Mouse (Mus musculus) neural tube, embryonic 13.5 days (tissue): Measurements from ENCODE around the gene Asxl1. TPM values are rescaled to one million over a fixed set of nuclear protein-coding genes. Genes with fewer than 3 reads are reported as not detected.

Source experiments
- ATAC-seq: fragments of 200-750 bp; cut with Nextera tagmentation; 2 replicates; pipeline ENCODE4 v1.8.0; 2017; ENCODE audit warnings: low read depth, mild to moderate bottlenecking, moderate TSS enrichment, moderate library complexity
- H3K27ac ChIP-seq: fragments of 300-500 bp; sonication (generic); replicated peaks from 2 replicates; pipeline ENCODE4 v1.5.1; 2015; ENCODE audit warnings: moderate library complexity, mild to moderate bottlenecking, inconsistent platforms
- H3K27me3 ChIP-seq: fragments of 300-500 bp; sonication (generic); 2 replicates; pipeline ENCODE4 v1.6.1; 2015; ENCODE audit warnings: mild to moderate bottlenecking, inconsistent platforms
- H3K36me3 ChIP-seq: fragments of 300-500 bp; sonication (generic); 2 replicates; pipeline ENCODE4 v1.6.1; 2015; ENCODE audit warnings: mild to moderate bottlenecking, inconsistent platforms
- H3K4me1 ChIP-seq: fragments of 300-500 bp; sonication (generic); replicated peaks from 2 replicates; pipeline ENCODE4 v1.6.1; 2015; ENCODE audit warnings: inconsistent platforms
- H3K4me2 ChIP-seq: fragments of 300-500 bp; sonication (generic); 2 replicates; pipeline ENCODE4 v1.6.1; 2015; ENCODE audit warnings: inconsistent platforms, mild to moderate bottlenecking, moderate library complexity
- H3K4me3 ChIP-seq: fragments of 300-500 bp; sonication (generic); 2 replicates; pipeline ENCODE4 v1.5.1; 2015; ENCODE audit warnings: mild to moderate bottlenecking, inconsistent platforms
- H3K9ac ChIP-seq: fragments of 300-500 bp; sonication (generic); 2 replicates; pipeline ENCODE4 v1.6.1; 2015; ENCODE audit warnings: moderate library complexity, mild to moderate bottlenecking, inconsistent platforms
- H3K9me3 ChIP-seq: fragments of 300-500 bp; sonication (generic); 2 replicates; pipeline ENCODE4 v1.6.1; 2016; ENCODE audit warnings: inconsistent platforms
- WGBS: fragments of 180-500 bp; shearing (Covaris S2); methylation state at CpG from one replicate; pipeline ENCODE4 v1.1.7; 2015; 5-methylcytosine and 5-hydroxymethylcytosine counted together
- polyA plus RNA-seq: library from polyadenylated mRNA; unstranded; fragments of >200 nt; fragmentation: Nextera tagmentation; extraction: Ambion mirVana; gene quantifications from 2 replicates; pipeline ENCODE4 v1.2.1, GENCODE M21; 2015

Asxl1 gene
- polyA plus RNA-seq, 1 experiment from 2014 or later = 12.1 TPM

GRCm38 (mm10) chr2:153446476-153446875, 100.8 kb downstream of the Asxl1 start:
- H3K9me3 ChIP-seq = no peaks in the 10 kb centered on the region
- H3K4me1 ChIP-seq = peaks cover 31% of the 10 kb centered on the region
- H3K36me3 ChIP-seq = no peaks in the 10 kb centered on the region
- H3K9ac ChIP-seq = no peak overlapping the region; the same call in 1 of the 2 replicates
- no peaks in the 10 kb centered on the region for H3K27me3 ChIP-seq
- ATAC-seq = no peak
- H3K27ac ChIP-seq = peak overlapping the region; percentile 97
- peak overlapping the region; percentile 67; the same call in 1 of the 2 replicates for H3K4me3 ChIP-seq
- 24% methylated on average over 4 of the region's 4 CpGs for WGBS
- peak overlapping the region; percentile 85 for H3K4me2 ChIP-seq

- H3K9ac ChIP-seq = no peak overlapping the region
- no peaks in the 10 kb centered on the region for H3K9me3 ChIP-seq
- no peak overlapping the region for H3K4me2 ChIP-seq
- peaks cover 18% of the 10 kb centered on the region for H3K4me1 ChIP-seq
- no peaks in the 10 kb centered on the region for H3K27me3 ChIP-seq
- H3K4me3 ChIP-seq = no peak overlapping the region
- H3K27ac ChIP-seq = no peak overlapping the region
- no peaks in the 10 kb centered on the region for H3K36me3 ChIP-seq
- ATAC-seq = no peak
- WGBS = 89% methylated on average over 3 of the region's 3 CpGs
These were observed 102.1 kb downstream of the Asxl1 start for GRCm38 (mm10) chr2:153447719-153448118.

DNA sequence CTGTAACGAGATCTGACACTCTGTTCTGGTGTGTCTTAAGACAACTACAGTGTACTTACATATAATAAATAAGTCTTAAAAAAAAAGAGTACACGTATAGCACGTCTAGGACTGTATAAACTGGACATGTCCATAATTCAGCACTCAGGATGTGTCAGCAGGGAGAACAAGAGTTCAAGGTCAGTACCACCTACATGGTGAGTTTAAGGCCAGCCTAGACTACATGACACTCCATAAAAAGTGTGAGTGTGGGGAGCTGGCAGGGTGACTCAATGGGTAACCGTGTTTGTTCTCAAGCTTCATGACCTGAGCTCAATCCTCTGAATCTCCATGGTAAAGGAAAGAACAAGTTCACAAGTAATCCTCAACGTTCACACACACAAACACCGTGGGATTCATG, 102.9 kb downstream of the Asxl1 start:
- ATAC-seq = no peak
- no peaks in the 10 kb centered on the region for H3K36me3 ChIP-seq
- whole genome bisulfite sequencing = 84% methylated on average over 6 of the region's 6 CpGs
- H3K9me3 ChIP-seq = no peaks in the 10 kb centered on the region
- no peak overlapping the region for H3K4me2 ChIP-seq
- no peaks in the 10 kb centered on the region for H3K27me3 ChIP-seq
- H3K9ac ChIP-seq = no peak overlapping the region
- H3K4me1 ChIP-seq = peaks cover 12% of the 10 kb centered on the region
- H3K27ac ChIP-seq = no peak overlapping the region
- H3K4me3 ChIP-seq = no peak overlapping the region

Other genes starting within 250 kb of the Asxl1 start
- gene Hck, start 237.4 kb upstream of the Asxl1 start, polyA plus RNA-seq = 2.3 and 3.1 TPM in 2 replicates
- gene Tm9sf4, start 184.5 kb upstream of the Asxl1 start, polyA plus RNA-seq = 69.7 and 81.7 TPM in 2 replicates
- gene Tspyl3, start 120.4 kb upstream of the Asxl1 start, polyA plus RNA-seq = 20.8 and 21.1 TPM in 2 replicates
- gene Plagl2, start 104.4 kb upstream of the Asxl1 start, polyA plus RNA-seq = 7.1 and 8.3 TPM in 2 replicates
- gene Pofut1, start 104.3 kb upstream of the Asxl1 start, polyA plus RNA-seq = 4.9 and 5.5 TPM in 2 replicates
- 16.7 and 17.2 TPM in 2 replicates for gene Kif3b, start 54.4 kb upstream of the Asxl1 start, polyA plus RNA-seq
- gene 4930404H24Rik, start 147.0 kb downstream of the Asxl1 start, polyA plus RNA-seq = not detected in 2 replicates
- gene Nol4l, start 184.1 kb downstream of the Asxl1 start, polyA plus RNA-seq = 40.8 and 43.3 TPM in 2 replicates